Mouse (Mus musculus) hindbrain, embryonic 12.5 days (tissue): ENCODE results near the gene Gm21083. TPM values are rescaled to one million over a fixed set of nuclear protein-coding genes. Genes with fewer than 3 reads are reported as not detected.

Experiments used
- polyA plus RNA-seq: library from polyadenylated mRNA; unstranded; fragments of >200 nt; fragmentation: Nextera tagmentation; extraction: Ambion mirVana; gene quantifications from 2 replicates; pipeline ENCODE4 v1.2.1, GENCODE M21; 2016

The Gm21083 gene
- polyA plus RNA-seq, 1 experiment from 2014 or later, result not detected

Other genes starting within 250 kb of the Gm21083 start
- gene Gm21149, start 100.8 kb upstream of the Gm21083 start, polyA plus RNA-seq, result not detected in 2 replicates
- not detected in 2 replicates for gene Gm21190, start 48.1 kb upstream of the Gm21083 start, polyA plus RNA-seq
- not detected in 2 replicates for gene Speer4d, start 41.7 kb downstream of the Gm21083 start, polyA plus RNA-seq
- not detected in 2 replicates for gene 4930572O03Rik, start 79.7 kb downstream of the Gm21083 start, polyA plus RNA-seq
- not detected in 2 replicates for gene Speer4c, start 136.9 kb downstream of the Gm21083 start, polyA plus RNA-seq